Mouse (Mus musculus): ENCODE measurements around the gene Dnase1l3. TPM values are rescaled to one million over a fixed set of nuclear protein-coding genes. Genes with fewer than 3 reads are reported as not detected.

Gene Dnase1l3
- polyA plus RNA-seq, 1 experiment from 2014 or later: 0.05 TPM

GRCm38 (mm10) chr14:8003727-8004670 is 9.6 kb upstream of the Dnase1l3 start:
- TF ChIP-seq CTCF (IDR thresholded peaks at IDR 0.05; ENCODE audit: low read depth): no peak
- Histone ChIP-seq H3K27me3 (ENCODE audit: insufficient read depth, low read length) (peaks cover 24% of the 10 kb centered on the region), H3K4me1 (ENCODE audit: insufficient read depth) (0 out of 2 replicates have a peak, but pooled peaks cover 7% of the 10 kb centered on the region), H3K4me2 (peak overlapping the region; percentile 79), H3K36me3 (ENCODE audit: insufficient read depth) (no peaks in the 10 kb centered on the region), H3K9me3 (ENCODE audit: low read depth, low read length) (no peaks in the 10 kb centered on the region), H3K27ac (ENCODE audit: low read depth) (no peak overlapping the region), H3K9ac (no peak overlapping the region), H3K4me3 (ENCODE audit: low read depth, low read length) (peak overlapping the region; percentile 47)
- 36% methylated on average over 18 of the region's 18 CpGs for WGBS
- ATAC-seq (ENCODE audit: insufficient read depth) (no peak), DNase-seq (no peak)

GRCm38 (mm10) chr14:8003093-8003670 is 8.8 kb upstream of the Dnase1l3 start:
- under 1% methylated on average over 23 of the region's 23 CpGs for WGBS
- no peak overlapping the region for H3K27ac ChIP-seq (ENCODE audit: low read depth)

GRCm38 (mm10) chr14:8002432-8003092 is 8.2 kb upstream of the Dnase1l3 start, which contains the start of gene Abhd6:
Abhd6 (plus strand) TSS chr14:8002902.
- Histone ChIP-seq H3K9me3 (ENCODE audit: low read depth, low read length) (no peaks in the 10 kb centered on the region), H3K4me3 (ENCODE audit: low read depth, low read length) (peak within 1 kb of the TSS; percentile 47), H3K4me1 (ENCODE audit: insufficient read depth) (0 out of 2 replicates have a peak, but pooled peaks cover 7% of the 10 kb centered on the region), H3K4me2 (peak within 1 kb of the TSS; percentile 79), H3K9ac (peak within 1 kb of the TSS; percentile 53), H3K36me3 (ENCODE audit: insufficient read depth) (no peaks in the 10 kb centered on the region), H3K27ac (ENCODE audit: low read depth) (no peak within 1 kb of the TSS), H3K27me3 (ENCODE audit: insufficient read depth, low read length) (peaks cover 24% of the 10 kb centered on the region)
- 2% methylated on average over 38 of the region's 38 CpGs for WGBS
- TF ChIP-seq CTCF (IDR thresholded peaks at IDR 0.05; ENCODE audit: low read depth): no peak
- peak; percentile 88 for DNase-seq
- peak; percentile 80 for ATAC-seq (ENCODE audit: insufficient read depth)

More at GRCm38 (mm10) chr14:8003093-8003670, 8.8 kb upstream of the Dnase1l3 start:
- Histone ChIP-seq H3K27me3 (ENCODE audit: insufficient read depth, low read length) (peaks cover 24% of the 10 kb centered on the region), H3K4me3 (ENCODE audit: low read depth, low read length) (peak overlapping the region; percentile 47), H3K4me2 (peak overlapping the region; percentile 79), H3K4me1 (ENCODE audit: insufficient read depth) (0 out of 2 replicates have a peak, but pooled peaks cover 7% of the 10 kb centered on the region), H3K9me3 (ENCODE audit: low read depth, low read length) (no peaks in the 10 kb centered on the region), H3K36me3 (ENCODE audit: insufficient read depth) (no peaks in the 10 kb centered on the region), H3K9ac (peak overlapping the region; percentile 53)
- TF ChIP-seq CTCF (IDR thresholded peaks at IDR 0.05; ENCODE audit: low read depth): no peak
- DNase-seq (peak; percentile 77), ATAC-seq (ENCODE audit: insufficient read depth) (peak; percentile 61)

- H3K27ac ChIP-seq (ENCODE audit: low read depth): no peak overlapping the region
- H3K36me3 ChIP-seq (ENCODE audit: insufficient read depth): no peaks in the 10 kb centered on the region
- no peak overlapping the region for H3K9ac ChIP-seq
- H3K4me1 ChIP-seq (ENCODE audit: insufficient read depth): 0 out of 2 replicates have a peak, but pooled peaks cover 7% of the 10 kb centered on the region
- WGBS: 17% methylated on average over 17 of the region's 17 CpGs
- no peaks in the 10 kb centered on the region for H3K9me3 ChIP-seq (ENCODE audit: low read depth, low read length)
- no peak overlapping the region for H3K4me2 ChIP-seq
- ATAC-seq (ENCODE audit: insufficient read depth) (no peak), DNase-seq (no peak)
- TF ChIP-seq CTCF (IDR thresholded peaks at IDR 0.05; ENCODE audit: low read depth): no peak
- peaks cover 24% of the 10 kb centered on the region for H3K27me3 ChIP-seq (ENCODE audit: insufficient read depth, low read length)
- no peak overlapping the region for H3K4me3 ChIP-seq (ENCODE audit: low read depth, low read length)
Observed at GRCm38 (mm10) chr14:8000831-8001685, 6.7 kb upstream of the Dnase1l3 start.

- Histone ChIP-seq H3K9me3 (ENCODE audit: low read depth, low read length) (no peaks in the 10 kb centered on the region), H3K4me2 (no peak overlapping the region), H3K4me3 (ENCODE audit: low read depth, low read length) (no peak overlapping the region), H3K9ac (no peak overlapping the region), H3K36me3 (ENCODE audit: insufficient read depth) (no peaks in the 10 kb centered on the region), H3K4me1 (ENCODE audit: insufficient read depth) (0 out of 2 replicates have a peak, but pooled peaks cover 7% of the 10 kb centered on the region), H3K27ac (ENCODE audit: low read depth) (no peak overlapping the region), H3K27me3 (ENCODE audit: insufficient read depth, low read length) (peaks cover 28% of the 10 kb centered on the region)
- no peak for ATAC-seq (ENCODE audit: insufficient read depth)
- DNase-seq: no peak
- TF ChIP-seq CTCF (IDR thresholded peaks at IDR 0.05; ENCODE audit: low read depth): no peak
- 70% methylated on average over 5 of the region's 5 CpGs for WGBS
Observed at GRCm38 (mm10) chr14:8000247-8000646, 5.9 kb upstream of the Dnase1l3 start.

- Histone ChIP-seq H3K4me1 (ENCODE audit: insufficient read depth) (0 out of 2 replicates have a peak, but pooled peaks cover 7% of the 10 kb centered on the region), H3K36me3 (ENCODE audit: insufficient read depth) (no peaks in the 10 kb centered on the region), H3K27ac (ENCODE audit: low read depth) (no peak overlapping the region), H3K9ac (no peak overlapping the region), H3K4me3 (ENCODE audit: low read depth, low read length) (no peak overlapping the region), H3K4me2 (no peak overlapping the region), H3K27me3 (ENCODE audit: insufficient read depth, low read length) (peaks cover 28% of the 10 kb centered on the region), H3K9me3 (ENCODE audit: low read depth, low read length) (no peaks in the 10 kb centered on the region)
- 61% methylated on average over 5 of the region's 5 CpGs for WGBS
- TF ChIP-seq CTCF (IDR thresholded peaks at IDR 0.05; ENCODE audit: low read depth): no peak
- ATAC-seq (ENCODE audit: insufficient read depth) (no peak), DNase-seq (no peak)
Observed at GRCm38 (mm10) chr14:7999435-7999834, 5.1 kb upstream of the Dnase1l3 start.

All from lung, embryonic 14.5 days (tissue).